17 mouse cellular contexts compared by ENCODE assay signal in genomic region chr2:11257260-11257850, GRCm38 (mm10).
"Had no signal": no experiment of that assay in that cellular context is flagged by ENCODE, and none has a peak within 500 bp of the region (broad histone marks: within the 10 kb centered on the region; RNA-seq: fewer than 3 reads in every experiment).

No protein-coding gene starts in this region.

- H3K36me3 ChIP-seq: intestine, embryonic 15.5 days; limb, embryonic 13.5 days; midbrain, embryonic 10.5 days; neural tube, embryonic 15.5 days had no signal

- DNase-seq: layer of hippocampus, adult 9-11 months; lung, adult 18-20 months; lung, postnatal 4 days; midbrain, embryonic 14.5 days; right cerebral cortex, adult 18-20 months; right cerebral cortex, postnatal 25 days; thymus, adult 18-20 months; thymus, postnatal 14 days had no signal

- H3K4me1 ChIP-seq: intestine, embryonic 15.5 days; limb, embryonic 13.5 days; midbrain, embryonic 10.5 days; neural tube, embryonic 15.5 days had no signal

- H3K9me3 ChIP-seq: intestine, embryonic 15.5 days; limb, embryonic 13.5 days; midbrain, embryonic 10.5 days; neural tube, embryonic 15.5 days had no signal

- H3K27me3 ChIP-seq: intestine, embryonic 15.5 days; limb, embryonic 13.5 days; neural tube, embryonic 15.5 days had no signal

- H3K4me2 ChIP-seq: intestine, embryonic 15.5 days; limb, embryonic 13.5 days; neural tube, embryonic 15.5 days had no signal

- H3K4me3 ChIP-seq: intestine, embryonic 15.5 days; limb, embryonic 13.5 days; midbrain, embryonic 10.5 days; myocyte; neural tube, embryonic 15.5 days had no signal

- ATAC-seq: hindbrain, postnatal 0 days; intestine, embryonic 15.5 days; lung, postnatal 0 days had no signal

- H3K9ac ChIP-seq: intestine, embryonic 15.5 days; limb, embryonic 13.5 days; liver, embryonic 14.5 days; neural tube, embryonic 15.5 days had no signal

- H3K27ac ChIP-seq: hindbrain, postnatal 0 days; intestine, embryonic 15.5 days; limb, embryonic 13.5 days; liver, embryonic 14.5 days; midbrain, embryonic 10.5 days; neural tube, embryonic 15.5 days; stomach, postnatal 0 days had no signal
